ENCODE assay signal across 8 mouse cellular contexts in the genomic region with DNA sequence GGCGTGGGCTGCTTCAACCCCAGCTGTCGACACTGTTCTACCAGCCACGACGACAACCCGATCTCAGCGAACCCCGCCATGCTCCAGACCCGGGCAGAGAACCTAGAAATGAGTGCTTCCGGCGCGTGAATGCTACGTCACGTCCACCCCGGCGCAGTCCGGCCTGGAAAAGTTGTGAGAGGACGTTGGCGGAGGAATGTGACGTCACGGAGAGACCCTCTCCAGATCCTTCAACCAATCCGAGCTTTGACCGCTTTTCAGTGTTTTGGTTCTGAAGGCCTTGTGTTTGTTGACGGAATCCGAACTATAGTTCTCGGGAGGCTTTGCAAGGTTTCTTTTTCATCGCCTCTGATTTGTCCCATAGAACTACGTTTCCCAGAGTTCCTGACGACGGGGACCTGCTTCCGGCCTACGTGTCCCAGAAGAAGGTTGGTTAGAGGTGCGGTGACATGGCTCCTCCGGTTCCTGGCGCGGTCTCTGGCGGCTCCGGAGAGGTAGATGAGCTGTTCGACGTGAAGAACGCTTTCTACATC. TPM values are rescaled to one million over a fixed set of nuclear protein-coding genes. Genes with fewer than 3 reads are reported as not detected.
DNase-seq lines count a peak whose midpoint lies in the region; ATAC-seq lines count a peak whose summit lies in the region.

A gene (minus strand): TSS at position 132 of the 533 bp plus-strand sequence.
A gene (plus strand): TSS at position 161 of the 533 bp plus-strand sequence.

- ATAC-seq in hindbrain, embryonic 11.5 days (ENCODE audit: low FRiP score) = peak; percentile 93

- peaks cover 4% of the 10 kb centered on the region; the same call in 1 of the 2 replicates for H3K36me3 ChIP-seq in hindbrain, embryonic 11.5 days (ENCODE audit: control insufficient read depth, insufficient read depth, low read length)

- H3K9ac ChIP-seq in hindbrain, embryonic 11.5 days (ENCODE audit: low read depth, low read length) = peak within 1 kb of the TSS; percentile 57

- peaks cover 6% of the 10 kb centered on the region; the same call in 1 of the 2 replicates for H3K4me1 ChIP-seq in hindbrain, embryonic 11.5 days (replicated peaks; ENCODE audit: control insufficient read depth, insufficient read depth, low read length)

- no peak within 1 kb of the TSS for H3K27ac ChIP-seq in hindbrain, embryonic 11.5 days (ENCODE audit: low read depth, low read length)

- peak; percentile 95 for DNase-seq in Muller cell, postnatal 12 days (ENCODE audit: inconsistent ontology term)
- DNase-seq in cerebellum, adult 9-11 months = peak; percentile 93
- peak; percentile 93 to 97 for DNase-seq in frontal cortex, adult 2 months (ENCODE audit: extremely low spot score in 1 of 2, low spot score in 1 of 2)
- peak; percentile 97 for DNase-seq in hindbrain, embryonic 11.5 days (ENCODE audit: low spot score)
- DNase-seq in layer of hippocampus, postnatal 10 days (ENCODE audit: low spot score in 2 of 2) = peak; percentile 93 to 94
- DNase-seq in lung, postnatal 10 days = peak; percentile 95
- peak; percentile 89 for DNase-seq in ovary, postnatal 36 days (ENCODE audit: low spot score)
- peak; percentile 92 for DNase-seq in thymus, postnatal 25 days

- H3K4me3 ChIP-seq in hindbrain, embryonic 11.5 days (ENCODE audit: low read depth, low read length) = peak within 1 kb of the TSS; percentile 63

- no peaks in the 10 kb centered on the region for H3K27me3 ChIP-seq in hindbrain, embryonic 11.5 days (ENCODE audit: control insufficient read depth, insufficient read depth, low read length)

- H3K4me2 ChIP-seq in hindbrain, embryonic 11.5 days (replicated peaks; ENCODE audit: low read depth, low read length) = peak within 1 kb of the TSS; percentile 81

- under 1% methylated on average over 40 of the region's 40 CpGs for WGBS in hindbrain, embryonic 11.5 days

- no peaks in the 10 kb centered on the region for H3K9me3 ChIP-seq in hindbrain, embryonic 11.5 days (ENCODE audit: control insufficient read depth, low read length)

RNA-seq across cellular contexts. Expression of the first gene that starts in this region (rescaled TPM):
- 48.6 and 51.7 TPM in 2 replicates for polyA plus RNA-seq in frontal cortex, adult 2 months (2012; rRNA removed)
- 43.3 and 50.1 TPM in 2 replicates for polyA plus RNA-seq in hindbrain, embryonic 11.5 days (2014; fragmentation: Nextera tagmentation; extraction: Ambion mirVana)
- total RNA-seq in layer of hippocampus, postnatal 10 days (2021) = 10 to 100 TPM; 49.0 to 53.0 TPM

RNA-seq across cellular contexts. Expression of the second gene that starts in this region (rescaled TPM):
- polyA plus RNA-seq in frontal cortex, adult 2 months (2012; rRNA removed) = 252 and 259 TPM in 2 replicates
- polyA plus RNA-seq in hindbrain, embryonic 11.5 days (2014; fragmentation: Nextera tagmentation; extraction: Ambion mirVana) = 268 and 278 TPM in 2 replicates
- 100 to 1,000 TPM; 122 to 145 TPM for total RNA-seq in layer of hippocampus, postnatal 10 days (2021)
